Comparison of ENCODE assay signal across 18 mouse cellular contexts in genomic region chrX:107767896-107768295, GRCm38 (mm10). TPM values are rescaled to one million over a fixed set of nuclear protein-coding genes. Genes with fewer than 3 reads are reported as not detected.
DNase-seq lines count a peak whose midpoint lies in the region; ATAC-seq and TF ChIP-seq lines count a peak whose summit lies in the region.
"Had no signal": no experiment of that assay in that cellular context is flagged by ENCODE, and none has a peak within 500 bp of the region (broad histone marks: within the 10 kb centered on the region; RNA-seq: fewer than 3 reads in every experiment).

No protein-coding gene starts in this region.

- H3K4me1 ChIP-seq in heart, postnatal 0 days (ENCODE audit: control insufficient read depth, insufficient read depth): no peaks in the 10 kb centered on the region
- no peaks in the 10 kb centered on the region for H3K4me1 ChIP-seq in heart, embryonic 12.5 days (replicated peaks)
- H3K4me1 ChIP-seq in stomach, postnatal 0 days (replicated peaks; ENCODE audit: control insufficient read depth, insufficient read depth): no peaks in the 10 kb centered on the region
- H3K4me1 ChIP-seq: megakaryocyte, embryonic 14.5 days; neural tube, embryonic 12.5 days had no signal

- 11% methylated on average over 3 of the region's 3 CpGs for WGBS in heart, postnatal 0 days
- 10% methylated on average over 3 of the region's 3 CpGs for WGBS in heart, embryonic 12.5 days
- 18% methylated on average over 3 of the region's 3 CpGs for WGBS in stomach, postnatal 0 days

- no peak overlapping the region for H3K27ac ChIP-seq in heart, postnatal 0 days (ENCODE audit: low read depth)
- no peak overlapping the region for H3K27ac ChIP-seq in heart, embryonic 12.5 days (ENCODE audit: poor library complexity, severe bottlenecking)
- H3K27ac ChIP-seq in stomach, postnatal 0 days (replicated peaks): no peak overlapping the region
- H3K27ac ChIP-seq: hindbrain, embryonic 14.5 days; neural tube, embryonic 12.5 days had no signal

- TF ChIP-seq EP300 in heart, postnatal 0 days (IDR thresholded peaks at IDR 0.05; ENCODE audit: low read depth): no peak
- no peak for TF ChIP-seq EP300 in stomach, postnatal 0 days (optimal IDR thresholded peaks at IDR 0.05)

- TF ChIP-seq POLR2A in brain, embryonic 14.5 days (IDR thresholded peaks at IDR 0.05; ENCODE audit: borderline replicate concordance, extremely low read depth, insufficient read depth, insufficient read length, poor library complexity, severe bottlenecking): no peak

- H3K27me3 ChIP-seq in heart, postnatal 0 days (ENCODE audit: control insufficient read depth, insufficient read depth, low read length): no peaks in the 10 kb centered on the region
- no peaks in the 10 kb centered on the region for H3K27me3 ChIP-seq in heart, embryonic 12.5 days (replicated peaks)
- H3K27me3 ChIP-seq in stomach, postnatal 0 days (ENCODE audit: control insufficient read depth, insufficient read depth, low read length): no peaks in the 10 kb centered on the region
- H3K27me3 ChIP-seq: megakaryocyte, embryonic 14.5 days; neural tube, embryonic 12.5 days had no signal

- H3K4me2 ChIP-seq in heart, postnatal 0 days (ENCODE audit: low read depth, low read length): no peak overlapping the region
- H3K4me2 ChIP-seq in heart, embryonic 12.5 days: no peak overlapping the region
- no peak overlapping the region for H3K4me2 ChIP-seq in stomach, postnatal 0 days (replicated peaks; ENCODE audit: low read depth)
- H3K4me2 ChIP-seq: heart, embryonic 11.5 days; hindbrain, embryonic 14.5 days; liver, embryonic 11.5 days; neural tube, embryonic 12.5 days had no signal

- no peak for DNase-seq in heart, postnatal 0 days (ENCODE audit: low spot score)
- peak; percentile 2 for DNase-seq in lung, postnatal 36 days
- no peak for DNase-seq in lung, postnatal 25 days (ENCODE audit: low spot score)
- DNase-seq in brain, embryonic 14.5 days (ENCODE audit: low read depth): peak; percentile 6
- no peak for DNase-seq in stomach, postnatal 0 days (ENCODE audit: low spot score)
- no peak for DNase-seq in urinary bladder, adult 18-20 months (ENCODE audit: low spot score in 2 of 2)
- no peak for DNase-seq in left cerebral cortex, adult 9 months (ENCODE audit: low spot score in 2 of 2)
- DNase-seq: cerebellum, postnatal 25 days; kidney, postnatal 10 days; thymus, postnatal 36 days had no signal

- H3K4me3 ChIP-seq in heart, postnatal 0 days (ENCODE audit: low read depth, low read length): no peak overlapping the region
- H3K4me3 ChIP-seq in heart, embryonic 12.5 days: no peak overlapping the region
- H3K4me3 ChIP-seq in stomach, postnatal 0 days (ENCODE audit: low read depth, low read length): no peak overlapping the region
- H3K4me3 ChIP-seq: megakaryocyte, embryonic 14.5 days; neural tube, embryonic 12.5 days had no signal

- ATAC-seq in heart, postnatal 0 days (ENCODE audit: insufficient read depth, low read depth): no peak
- no peak for ATAC-seq in heart, embryonic 12.5 days (ENCODE audit: insufficient number of reproducible peaks, low FRiP score)
- ATAC-seq in stomach, postnatal 0 days (ENCODE audit: low FRiP score, low TSS enrichment): no peak

- peak; percentile 20 for TF ChIP-seq CTCF in heart, postnatal 0 days (IDR thresholded peaks at IDR 0.05; ENCODE audit: low read depth)
- TF ChIP-seq CTCF in brain, embryonic 14.5 days (IDR thresholded peaks at IDR 0.05; ENCODE audit: borderline replicate concordance, extremely low read depth, insufficient read depth, insufficient read length): no peak
- peak; percentile 57 for TF ChIP-seq CTCF in stomach, postnatal 0 days (IDR thresholded peaks at IDR 0.05; ENCODE audit: low read depth)

- H3K9me3 ChIP-seq in heart, postnatal 0 days (replicated peaks; ENCODE audit: control insufficient read depth, low read length): no peaks in the 10 kb centered on the region
- no peaks in the 10 kb centered on the region for H3K9me3 ChIP-seq in heart, embryonic 12.5 days (replicated peaks)
- no peaks in the 10 kb centered on the region for H3K9me3 ChIP-seq in stomach, postnatal 0 days (ENCODE audit: control insufficient read depth, low read length)
- H3K9me3 ChIP-seq: megakaryocyte, embryonic 14.5 days; neural tube, embryonic 12.5 days had no signal

- H3K36me3 ChIP-seq in heart, postnatal 0 days (replicated peaks; ENCODE audit: control insufficient read depth, insufficient read depth, low read length): no peaks in the 10 kb centered on the region
- H3K36me3 ChIP-seq in heart, embryonic 12.5 days: no peaks in the 10 kb centered on the region
- no peaks in the 10 kb centered on the region for H3K36me3 ChIP-seq in stomach, postnatal 0 days (ENCODE audit: control insufficient read depth, insufficient read depth, low read length)
- H3K36me3 ChIP-seq: neural tube, embryonic 12.5 days had no signal

- H3K9ac ChIP-seq in heart, postnatal 0 days (replicated peaks; ENCODE audit: low read depth, low read length): no peak overlapping the region
- H3K9ac ChIP-seq in heart, embryonic 12.5 days: no peak overlapping the region
- H3K9ac ChIP-seq in stomach, postnatal 0 days (ENCODE audit: low read length): no peak overlapping the region
- H3K9ac ChIP-seq: hindbrain, embryonic 14.5 days; neural tube, embryonic 12.5 days had no signal

RNA-seq across cellular contexts. Expression of gene Tent5d, which starts 24.5 kb away (rescaled TPM):
- total RNA-seq in heart, postnatal 0 days (2014; rRNA removed; ENCODE audit: low replicate concordance): 0.08 TPM in 1 of 2 replicates, not detected in the other
- polyA plus RNA-seq in heart, postnatal 0 days (2015; fragmentation: Nextera tagmentation; extraction: Ambion mirVana): 0.18 and 0.34 TPM in 2 replicates
- 2.7 and 3.0 TPM in 2 replicates for polyA plus RNA-seq in heart, embryonic 12.5 days (2016; fragmentation: Nextera tagmentation; extraction: Ambion mirVana)
- polyA plus RNA-seq in brain, embryonic 14.5 days (2012; rRNA removed): not detected in 2 replicates
- not detected in 2 replicates for polyA plus RNA-seq in stomach, postnatal 0 days (2015; fragmentation: Nextera tagmentation; extraction: Ambion mirVana)
- total RNA-seq: gastrocnemius, adult 18-20 months; left cerebral cortex, adult 18-20 months had no signal
- polyA plus RNA-seq: neural tube, embryonic 12.5 days had no signal

RNA-seq across cellular contexts. Expression of gene 2610002M06Rik, which starts 48.2 kb away (rescaled TPM):
- total RNA-seq in heart, postnatal 0 days (2014; rRNA removed; ENCODE audit: low replicate concordance): 5.5 and 5.9 TPM in 2 replicates
- polyA plus RNA-seq in heart, postnatal 0 days (2015; fragmentation: Nextera tagmentation; extraction: Ambion mirVana): 9.2 and 10.0 TPM in 2 replicates
- 14.9 TPM in 2 replicates for polyA plus RNA-seq in heart, embryonic 12.5 days (2016; fragmentation: Nextera tagmentation; extraction: Ambion mirVana)
- polyA plus RNA-seq in brain, embryonic 14.5 days (2012; rRNA removed): 13.2 and 16.3 TPM in 2 replicates
- 8.2 TPM in 2 replicates for polyA plus RNA-seq in stomach, postnatal 0 days (2015; fragmentation: Nextera tagmentation; extraction: Ambion mirVana)

Comparison
In these comparisons a context has a peak if more than half of its experiments do, and no peak if none do; other contexts are left out.
1. DNase-seq: peak in lung, postnatal 36 days (single experiment) and brain, embryonic 14.5 days (single experiment); none in heart, postnatal 0 days (single experiment), lung, postnatal 25 days (single experiment), stomach, postnatal 0 days (single experiment), urinary bladder, adult 18-20 months (0 of 2) and left cerebral cortex, adult 9 months (0 of 2).